Mouse (Mus musculus) neural tube, embryonic 13.5 days (tissue): Measurements from ENCODE around the gene Gm49776. TPM values are rescaled to one million over a fixed set of nuclear protein-coding genes. Genes with fewer than 3 reads are reported as not detected.
A peak's percentile ranks its signal among the peaks of the same experiment; 100 is the strongest.
"Not testable (repeated sequence)": the region's sequence is repeated elsewhere in the genome, so short reads cannot be mapped to it uniquely, and the experiment has no call there.

Experiments
- ATAC-seq: fragments of 200-750 bp; cut with Nextera tagmentation; 2 replicates; pipeline ENCODE4 v1.8.0; 2017; ENCODE audit warnings: low read depth, mild to moderate bottlenecking, moderate TSS enrichment, moderate library complexity
- H3K27ac ChIP-seq: fragments of 300-500 bp; sonication (generic); replicated peaks from 2 replicates; pipeline ENCODE4 v1.5.1; 2015; ENCODE audit warnings: moderate library complexity, mild to moderate bottlenecking, inconsistent platforms
- H3K27me3 ChIP-seq: fragments of 300-500 bp; sonication (generic); 2 replicates; pipeline ENCODE4 v1.6.1; 2015; ENCODE audit warnings: mild to moderate bottlenecking, inconsistent platforms
- H3K36me3 ChIP-seq: fragments of 300-500 bp; sonication (generic); 2 replicates; pipeline ENCODE4 v1.6.1; 2015; ENCODE audit warnings: mild to moderate bottlenecking, inconsistent platforms
- H3K4me1 ChIP-seq: fragments of 300-500 bp; sonication (generic); replicated peaks from 2 replicates; pipeline ENCODE4 v1.6.1; 2015; ENCODE audit warnings: inconsistent platforms
- H3K4me2 ChIP-seq: fragments of 300-500 bp; sonication (generic); 2 replicates; pipeline ENCODE4 v1.6.1; 2015; ENCODE audit warnings: inconsistent platforms, mild to moderate bottlenecking, moderate library complexity
- H3K4me3 ChIP-seq: fragments of 300-500 bp; sonication (generic); 2 replicates; pipeline ENCODE4 v1.5.1; 2015; ENCODE audit warnings: mild to moderate bottlenecking, inconsistent platforms
- H3K9ac ChIP-seq: fragments of 300-500 bp; sonication (generic); 2 replicates; pipeline ENCODE4 v1.6.1; 2015; ENCODE audit warnings: moderate library complexity, mild to moderate bottlenecking, inconsistent platforms
- H3K9me3 ChIP-seq: fragments of 300-500 bp; sonication (generic); 2 replicates; pipeline ENCODE4 v1.6.1; 2016; ENCODE audit warnings: inconsistent platforms
- WGBS: fragments of 180-500 bp; shearing (Covaris S2); methylation state at CpG from one replicate; pipeline ENCODE4 v1.1.7; 2015; 5-methylcytosine and 5-hydroxymethylcytosine counted together
- polyA plus RNA-seq: library from polyadenylated mRNA; unstranded; fragments of >200 nt; fragmentation: Nextera tagmentation; extraction: Ambion mirVana; gene quantifications from 2 replicates; pipeline ENCODE4 v1.2.1, GENCODE M21; 2015

Gm49776 gene
- polyA plus RNA-seq = 1.2 and 4.8 TPM in 2 replicates

DNA sequence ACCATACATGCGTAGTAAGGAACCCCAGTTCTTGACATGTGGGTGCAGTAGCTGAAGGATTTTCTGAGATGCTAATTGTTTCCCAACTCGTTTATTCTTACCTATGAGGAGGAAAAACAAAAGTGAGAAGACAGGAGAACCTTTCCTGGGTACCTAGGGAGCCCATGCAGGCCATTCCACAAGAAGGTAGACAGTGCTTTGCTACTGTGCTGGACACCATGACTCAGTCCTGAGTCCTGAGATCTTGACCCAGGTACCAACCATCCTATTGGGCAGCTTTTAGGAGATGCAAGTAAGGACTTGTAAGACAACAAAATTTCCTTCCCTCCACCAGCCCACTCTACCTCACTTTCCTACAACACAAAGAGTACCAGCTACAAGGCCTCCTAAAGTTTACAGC, at the start of gene Gm49776:
Gene Gm49776, minus strand, starts transcription at position 101 of the 400 bp plus-strand sequence.
- no peak for ATAC-seq
- 94% methylated on average over 2 of the region's 2 CpGs for WGBS
- H3K27me3 ChIP-seq = no peaks in the 10 kb centered on the region
- no peaks in the 10 kb centered on the region for H3K4me1 ChIP-seq
- no peaks in the 10 kb centered on the region for H3K9me3 ChIP-seq
- H3K36me3 ChIP-seq = peaks cover 92% of the 10 kb centered on the region
- H3K4me2 ChIP-seq = no peak within 1 kb of the TSS
- H3K27ac ChIP-seq = no peak within 1 kb of the TSS
- H3K9ac ChIP-seq = no peak within 1 kb of the TSS
- H3K4me3 ChIP-seq = no peak within 1 kb of the TSS

DNA sequence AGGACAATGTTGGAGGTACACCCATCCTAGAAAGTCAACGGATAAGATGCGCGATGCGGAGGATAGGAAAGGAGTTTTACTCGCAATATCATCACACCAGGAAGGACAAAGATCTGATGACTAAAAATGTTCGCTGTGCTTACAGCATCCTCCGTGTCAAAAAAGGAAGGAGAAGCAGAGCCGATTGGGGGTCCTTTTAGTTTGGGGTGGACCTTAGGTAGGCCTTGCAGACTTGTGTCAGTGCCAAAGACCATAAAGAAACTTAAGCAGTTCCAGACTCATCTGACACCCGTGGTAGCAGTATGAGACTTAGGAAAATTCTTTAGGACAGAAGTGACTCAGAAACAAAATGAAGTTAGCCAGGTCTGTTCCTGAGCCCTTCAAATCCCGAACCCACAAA, 31.5 kb upstream of the Gm49776 start:
- not testable (repeated sequence) for H3K36me3 ChIP-seq, H3K9me3 ChIP-seq, H3K27me3 ChIP-seq
- Histone ChIP-seq H3K27ac (peak overlapping the region; percentile 62), H3K4me1 (peaks cover 33% of the 10 kb centered on the region), H3K4me2 (peak overlapping the region; percentile 97), H3K4me3 (peak overlapping the region; percentile 64), H3K9ac (peak overlapping the region; percentile 62)
- ATAC-seq = peak; percentile 6; the same call in 1 of the 2 replicates
- 6% methylated on average over 10 of the region's 10 CpGs for WGBS

DNA sequence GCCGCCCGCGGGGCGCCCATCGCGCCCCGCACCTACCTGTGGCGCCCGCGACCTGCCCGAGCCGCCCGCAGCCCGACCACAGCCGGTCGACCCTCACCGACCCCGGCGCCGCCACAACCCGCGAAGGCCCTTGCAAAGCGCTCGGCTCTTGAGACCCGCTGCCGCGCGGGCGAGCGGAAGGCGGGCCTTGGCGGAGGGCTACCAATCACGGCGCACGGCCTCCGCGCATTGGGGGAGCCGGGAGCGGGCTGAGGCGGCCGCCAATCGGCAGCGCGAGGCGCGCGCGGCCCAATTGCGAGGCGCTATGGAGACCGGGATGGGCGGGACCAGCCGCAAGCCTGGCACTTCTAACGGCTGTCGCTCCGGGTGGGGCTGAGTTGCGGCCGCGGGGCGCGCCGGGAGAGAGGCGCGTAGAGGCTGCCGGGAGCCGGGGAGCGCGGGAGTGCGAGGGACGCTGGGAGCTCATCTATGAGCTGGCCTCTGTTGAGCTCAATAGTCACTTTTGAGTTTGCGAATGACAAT, 31.0 kb upstream of the Gm49776 start, which contains the start of gene Dgcr8:
Gene Dgcr8, minus strand, starts transcription at position 180 of the 522 bp plus-strand sequence.
- H3K9ac ChIP-seq = peak within 1 kb of the TSS; percentile 94
- peak within 1 kb of the TSS; percentile 84 for H3K27ac ChIP-seq
- H3K4me2 ChIP-seq = peak within 1 kb of the TSS; percentile 97
- peak; percentile 99 for ATAC-seq
- no peaks in the 10 kb centered on the region for H3K9me3 ChIP-seq
- WGBS = under 1% methylated on average over 69 of the region's 71 CpGs
- H3K4me1 ChIP-seq = peaks cover 33% of the 10 kb centered on the region
- H3K36me3 ChIP-seq = peaks cover 13% of the 10 kb centered on the region
- H3K4me3 ChIP-seq = peak within 1 kb of the TSS; percentile 64
- H3K27me3 ChIP-seq = no peaks in the 10 kb centered on the region

DNA sequence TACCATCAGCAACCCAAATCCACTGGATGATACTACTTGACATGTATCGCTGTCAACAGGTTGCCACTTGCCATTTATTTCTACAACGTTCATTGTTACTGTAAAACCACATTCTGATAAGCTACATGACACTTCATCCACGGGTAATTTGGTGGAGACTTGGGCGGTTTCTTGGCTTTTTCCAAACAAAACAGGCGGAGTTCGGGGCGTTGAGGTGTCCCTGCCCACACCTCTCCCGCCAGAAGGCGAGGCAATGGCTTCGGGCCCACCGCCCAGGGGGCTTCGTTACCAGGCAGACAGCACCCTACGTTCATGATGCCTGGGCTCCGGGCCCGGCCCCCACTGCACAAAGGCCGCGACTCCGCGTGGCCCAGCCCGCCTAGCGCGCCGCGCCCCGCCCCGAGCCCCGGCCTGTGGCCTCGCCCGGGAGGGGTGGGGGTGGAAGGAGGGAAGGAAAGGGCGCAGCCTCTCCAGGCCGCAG, 30.5 kb upstream of the Gm49776 start:
- Histone ChIP-seq H3K9me3 (no peaks in the 10 kb centered on the region), H3K9ac (peak overlapping the region; percentile 94), H3K27ac (peak overlapping the region; percentile 84), H3K4me2 (peak overlapping the region; percentile 97), H3K4me1 (peaks cover 33% of the 10 kb centered on the region), H3K27me3 (no peaks in the 10 kb centered on the region), H3K4me3 (peak overlapping the region; percentile 64), H3K36me3 (peaks cover 18% of the 10 kb centered on the region)
- under 1% methylated on average over 29 of the region's 31 CpGs for WGBS
- peak; percentile 87 for ATAC-seq

DNA sequence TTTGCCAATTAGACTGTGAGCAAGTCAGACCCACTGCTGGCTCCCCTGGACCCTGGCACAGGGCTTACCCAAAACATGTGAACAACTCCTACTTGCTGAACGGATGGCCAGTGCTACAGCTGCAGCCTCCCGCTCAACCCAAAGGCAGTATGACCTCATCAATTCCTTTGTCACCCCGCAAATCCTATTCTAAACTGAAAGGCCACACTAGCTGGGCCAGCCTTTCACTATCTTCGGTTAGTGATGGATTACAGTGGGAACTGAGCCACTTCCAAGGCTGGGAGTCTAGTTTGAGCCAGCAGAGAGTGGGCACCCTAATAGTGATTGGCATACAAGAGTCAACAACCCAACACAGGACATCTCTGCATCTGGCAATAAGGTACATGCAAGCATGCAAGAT, 30.0 kb upstream of the Gm49776 start:
- Histone ChIP-seq H3K9ac (peak overlapping the region; percentile 94), H3K4me2 (peak overlapping the region; percentile 97), H3K4me1 (peaks cover 33% of the 10 kb centered on the region), H3K36me3 (peaks cover 23% of the 10 kb centered on the region), H3K4me3 (peak overlapping the region; percentile 64), H3K27me3 (no peaks in the 10 kb centered on the region), H3K27ac (peak overlapping the region; percentile 55), H3K9me3 (no peaks in the 10 kb centered on the region)
- 0% methylated on average over 4 of the region's 4 CpGs for WGBS
- no peak for ATAC-seq

DNA sequence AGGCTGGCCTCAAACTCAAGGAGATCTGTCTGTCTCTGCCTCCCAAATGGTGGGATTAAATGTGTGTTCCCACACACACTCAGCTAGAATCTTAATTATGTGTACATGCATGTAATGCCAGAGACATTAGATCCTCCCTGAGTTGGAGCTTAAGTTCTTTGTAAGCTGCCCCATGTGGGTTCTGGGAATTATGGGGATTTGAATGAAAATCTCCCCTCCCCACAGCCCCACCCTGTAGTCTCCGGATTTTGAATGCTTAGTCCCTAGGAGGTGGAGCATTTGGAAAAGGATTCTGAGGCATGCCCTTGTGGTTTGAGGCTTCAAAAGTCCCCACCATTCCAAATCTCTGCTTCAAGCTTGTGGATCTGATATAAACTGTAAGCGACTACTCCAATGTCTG, 17.0 kb upstream of the Gm49776 start:
- Histone ChIP-seq H3K27me3 (no peaks in the 10 kb centered on the region), H3K27ac (no peak overlapping the region), H3K4me1 (no peaks in the 10 kb centered on the region), H3K9ac (no peak overlapping the region), H3K36me3 (peaks cover 98% of the 10 kb centered on the region), H3K4me3 (no peak overlapping the region), H3K9me3 (no peaks in the 10 kb centered on the region), H3K4me2 (no peak overlapping the region)
- 87% methylated on average over 2 of the region's 2 CpGs for WGBS
- ATAC-seq = no peak

DNA sequence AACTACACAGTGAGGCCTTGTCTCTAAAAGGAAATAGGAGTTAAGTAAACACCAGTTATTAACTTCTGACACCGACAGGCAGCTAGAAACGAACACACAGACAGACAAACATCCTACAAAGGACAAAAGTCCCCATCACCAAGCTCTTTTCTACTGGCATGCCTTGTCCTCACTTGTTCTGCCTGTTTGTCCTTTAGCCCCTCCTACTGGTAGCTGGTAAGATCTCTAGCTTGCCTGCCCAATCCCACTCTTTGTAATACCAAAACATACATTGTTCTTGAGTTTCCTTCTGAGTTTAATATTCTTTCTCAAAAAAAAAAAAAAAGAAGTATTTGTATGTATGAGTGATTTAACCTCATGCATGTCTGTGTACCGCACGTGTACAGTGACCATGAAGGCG, 10.1 kb upstream of the Gm49776 start:
- H3K27me3 ChIP-seq = no peaks in the 10 kb centered on the region
- H3K4me1 ChIP-seq = no peaks in the 10 kb centered on the region
- H3K36me3 ChIP-seq = peaks cover 93% of the 10 kb centered on the region
- H3K4me2 ChIP-seq = no peak overlapping the region
- H3K9ac ChIP-seq = no peak overlapping the region
- WGBS = 86% methylated on average over 5 of the region's 5 CpGs
- H3K4me3 ChIP-seq = no peak overlapping the region
- ATAC-seq = no peak
- H3K27ac ChIP-seq = no peak overlapping the region
- H3K9me3 ChIP-seq = no peaks in the 10 kb centered on the region

DNA sequence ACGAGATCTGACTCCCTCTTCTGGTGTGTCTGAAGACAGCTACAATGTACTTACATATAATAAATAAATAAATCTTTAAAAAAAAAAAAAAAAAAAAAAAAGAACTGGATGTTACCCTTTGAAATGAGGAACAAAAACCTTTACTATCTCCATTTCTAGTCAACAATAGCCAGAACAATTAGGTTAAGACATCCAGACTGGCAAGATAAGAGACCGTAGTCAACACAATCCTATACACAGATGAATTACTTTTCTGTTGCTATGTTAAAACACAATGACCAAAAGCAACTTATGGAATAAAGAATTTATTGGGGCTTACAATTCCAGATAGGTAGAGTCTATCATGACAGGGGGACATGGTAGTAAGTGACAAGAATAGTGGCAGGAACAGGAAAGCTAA, 6.9 kb upstream of the Gm49776 start:
- no peaks in the 10 kb centered on the region for H3K4me1 ChIP-seq
- no peak for ATAC-seq
- H3K36me3 ChIP-seq = peaks cover 87% of the 10 kb centered on the region
- H3K27ac ChIP-seq = no peak overlapping the region
- H3K4me2 ChIP-seq = no peak overlapping the region
- no peak overlapping the region for H3K9ac ChIP-seq
- no peaks in the 10 kb centered on the region for H3K27me3 ChIP-seq
- H3K4me3 ChIP-seq = no peak overlapping the region
- 88% methylated on average over 2 of the region's 2 CpGs for WGBS
- no peaks in the 10 kb centered on the region for H3K9me3 ChIP-seq

DNA sequence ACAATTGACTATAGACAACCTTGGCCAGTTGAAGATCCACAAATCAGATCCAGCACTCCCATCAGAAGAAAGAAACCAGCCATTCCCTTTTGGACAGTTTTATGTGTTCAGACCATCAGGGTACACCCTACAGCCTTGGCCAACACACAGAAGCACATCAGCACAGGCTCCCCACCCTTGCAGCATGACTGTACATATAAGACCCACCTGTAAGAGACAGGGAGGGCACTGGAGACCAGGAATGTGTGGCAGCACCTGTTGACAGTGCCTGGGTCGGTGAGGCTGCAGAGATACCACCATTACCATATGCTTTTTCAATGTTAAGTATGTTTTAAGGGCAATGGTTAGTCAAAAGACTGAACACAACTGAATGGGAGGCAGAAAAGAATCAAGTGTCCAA, 4.3 kb downstream of the Gm49776 start:
- Histone ChIP-seq H3K36me3 (peaks cover 81% of the 10 kb centered on the region), H3K27me3 (no peaks in the 10 kb centered on the region), H3K4me1 (peaks cover 27% of the 10 kb centered on the region), H3K4me2 (no peak overlapping the region), H3K9me3 (no peaks in the 10 kb centered on the region), H3K4me3 (no peak overlapping the region), H3K27ac (no peak overlapping the region), H3K9ac (no peak overlapping the region)
- ATAC-seq = no peak
- 93% methylated on average over 1 of the region's 1 CpGs for WGBS

DNA sequence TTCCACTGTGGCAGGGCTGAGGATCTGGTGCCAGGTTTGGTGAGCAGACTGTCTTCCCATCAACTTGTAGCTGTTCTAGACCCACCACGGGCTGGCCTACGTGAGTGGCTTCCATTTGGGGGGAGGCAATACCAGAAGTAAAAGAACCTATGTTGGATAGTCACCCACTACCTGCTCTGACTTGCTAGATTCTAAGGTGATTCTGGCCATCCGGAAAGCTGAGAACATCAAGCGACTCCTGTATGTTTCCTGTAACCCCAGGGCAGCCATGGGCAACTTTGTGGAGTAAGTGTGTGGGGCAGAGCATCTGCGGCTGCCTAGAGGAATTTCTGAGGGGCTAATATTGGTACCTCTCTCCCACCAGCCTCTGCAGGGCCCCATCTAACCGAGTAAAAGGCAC, 5.4 kb downstream of the Gm49776 start:
- Histone ChIP-seq H3K9me3 (no peaks in the 10 kb centered on the region), H3K4me1 (peaks cover 29% of the 10 kb centered on the region), H3K4me3 (no peak overlapping the region), H3K9ac (no peak overlapping the region), H3K27me3 (no peaks in the 10 kb centered on the region), H3K4me2 (no peak overlapping the region), H3K27ac (no peak overlapping the region), H3K36me3 (peaks cover 72% of the 10 kb centered on the region)
- ATAC-seq = no peak
- WGBS = 82% methylated on average over 6 of the region's 6 CpGs

DNA sequence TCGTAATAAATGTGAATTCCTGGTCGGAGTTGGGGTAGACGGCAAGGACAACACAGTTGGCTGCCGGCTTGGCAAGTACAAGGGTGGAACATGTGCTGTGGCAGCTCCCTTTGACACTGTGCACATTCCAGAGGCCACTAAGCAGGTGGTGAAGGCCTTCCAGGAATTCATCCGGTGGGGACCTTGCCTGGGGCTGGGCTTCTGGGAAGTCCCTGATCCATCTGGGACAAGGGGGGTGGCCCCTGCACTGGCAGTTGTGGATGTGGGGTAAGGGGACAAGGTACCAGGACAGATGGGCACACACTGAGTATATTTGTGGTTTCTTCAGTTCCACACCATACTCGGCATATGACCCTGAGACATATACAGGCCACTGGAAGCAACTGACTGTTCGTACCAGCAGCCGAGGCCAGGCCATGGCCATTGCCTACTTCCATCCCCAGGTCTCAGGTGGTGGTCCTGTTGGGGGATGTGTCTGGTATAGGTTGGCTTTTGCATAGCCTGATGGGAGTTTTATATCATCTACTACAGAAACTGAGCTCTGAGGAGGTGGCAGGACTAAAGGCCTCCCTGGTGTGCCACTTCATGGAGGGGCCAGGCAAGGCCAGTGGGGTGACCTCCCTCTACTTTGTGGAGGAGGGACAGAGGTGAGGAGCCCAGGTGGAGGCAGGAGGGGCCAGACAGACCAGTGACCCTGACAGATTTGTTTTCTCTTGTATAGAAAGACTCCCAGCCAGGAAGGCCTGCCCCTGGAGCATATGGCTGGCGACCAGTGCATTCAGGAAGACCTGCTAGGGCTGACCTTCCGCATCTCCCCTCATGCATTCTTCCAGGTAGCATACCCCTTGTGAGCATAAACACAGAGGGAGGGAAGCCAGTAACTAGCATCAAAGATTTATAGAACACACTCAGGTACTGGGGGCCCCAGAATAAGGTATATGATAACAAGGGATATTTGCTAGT, 7.0 kb downstream of the Gm49776 start:
- Histone ChIP-seq H3K9ac (peak overlapping the region; percentile 92), H3K27ac (no peak overlapping the region; the same call in 1 of the 2 replicates), H3K4me1 (peaks cover 45% of the 10 kb centered on the region), H3K4me2 (peak overlapping the region; percentile 91), H3K9me3 (no peaks in the 10 kb centered on the region), H3K27me3 (no peaks in the 10 kb centered on the region), H3K4me3 (peak overlapping the region; percentile 89), H3K36me3 (peaks cover 67% of the 10 kb centered on the region)
- no peak for ATAC-seq
- WGBS = 71% methylated on average over 10 of the region's 10 CpGs

DNA sequence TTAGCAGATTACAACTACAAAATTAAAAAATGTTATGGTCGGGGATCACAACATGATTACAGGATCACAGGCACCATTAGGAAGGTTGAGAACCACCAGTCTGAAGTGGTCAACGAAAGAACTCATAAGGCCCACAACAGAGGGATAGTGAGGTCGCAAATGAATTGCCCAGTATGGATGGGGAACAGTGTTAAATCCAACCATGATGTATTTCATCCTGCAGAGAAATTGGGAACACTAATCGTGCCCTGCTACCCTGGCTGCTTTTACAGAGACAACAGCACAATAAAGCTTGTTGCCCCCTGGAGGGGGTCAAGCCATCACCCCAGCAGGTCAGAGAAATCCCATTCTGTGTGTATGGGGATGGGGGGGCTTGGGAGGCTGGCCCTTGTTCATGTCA, 7.9 kb downstream of the Gm49776 start:
- H3K4me2 ChIP-seq = peak overlapping the region; percentile 91
- H3K27me3 ChIP-seq = no peaks in the 10 kb centered on the region
- peaks cover 52% of the 10 kb centered on the region for H3K4me1 ChIP-seq
- no peak overlapping the region; the same call in 1 of the 2 replicates for H3K27ac ChIP-seq
- peak overlapping the region; percentile 92 for H3K9ac ChIP-seq
- ATAC-seq = no peak
- 47% methylated on average over 4 of the region's 4 CpGs for WGBS
- H3K4me3 ChIP-seq = peak overlapping the region; percentile 89
- H3K36me3 ChIP-seq = peaks cover 67% of the 10 kb centered on the region
- H3K9me3 ChIP-seq = no peaks in the 10 kb centered on the region
